Mouse (Mus musculus): Measurements from ENCODE around the gene Ube2f.
A peak's percentile ranks its signal among the peaks of the same experiment; 100 is the strongest.

Ube2f gene

DNA sequence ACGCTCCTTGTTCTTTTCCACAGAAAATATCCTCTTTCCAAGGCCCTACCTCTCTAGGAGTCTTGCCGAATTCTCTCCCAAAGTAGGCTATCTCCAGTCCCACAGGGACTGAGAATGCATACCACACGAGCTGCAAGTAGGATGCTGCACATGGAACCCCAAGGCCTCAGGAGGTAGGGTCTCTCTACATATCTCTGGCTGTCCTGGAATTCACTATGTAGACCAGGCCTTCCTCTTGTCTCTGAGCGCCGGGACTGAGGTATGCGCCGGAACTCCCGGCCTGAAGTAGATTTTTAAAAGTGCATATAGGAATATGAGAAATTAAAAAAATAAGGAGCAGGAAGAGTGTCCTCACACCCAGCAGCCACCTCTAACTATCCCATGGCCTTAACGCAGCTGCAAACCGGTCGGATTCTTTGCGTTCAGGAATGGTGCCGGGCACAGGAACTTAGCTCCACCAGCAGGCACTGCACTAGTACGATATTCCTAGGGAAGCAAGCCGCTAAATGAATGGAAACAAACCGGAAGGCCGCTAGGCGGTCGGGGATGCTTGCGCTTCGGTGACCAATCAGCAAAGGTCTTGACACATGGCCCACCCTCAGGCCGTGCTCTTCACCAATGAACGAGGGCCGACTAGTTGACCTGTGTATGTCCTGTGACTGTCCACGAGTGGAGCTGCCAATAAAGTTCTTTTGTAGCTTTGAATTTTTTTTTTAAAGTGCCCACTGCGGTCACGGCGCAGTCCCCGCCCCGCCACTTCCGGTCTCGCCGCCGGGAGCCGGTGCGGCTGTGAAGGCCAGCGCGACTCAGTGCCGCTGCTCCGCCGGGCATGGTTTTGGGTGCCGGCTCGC, at the start of gene Ube2f:
Gene Ube2f (plus strand): TSS at position 741 of the 851 bp plus-strand sequence.
- peak; percentile 88 to 93 for DNase-seq (ENCODE audit: low spot score in 2 of 2)

DNA sequence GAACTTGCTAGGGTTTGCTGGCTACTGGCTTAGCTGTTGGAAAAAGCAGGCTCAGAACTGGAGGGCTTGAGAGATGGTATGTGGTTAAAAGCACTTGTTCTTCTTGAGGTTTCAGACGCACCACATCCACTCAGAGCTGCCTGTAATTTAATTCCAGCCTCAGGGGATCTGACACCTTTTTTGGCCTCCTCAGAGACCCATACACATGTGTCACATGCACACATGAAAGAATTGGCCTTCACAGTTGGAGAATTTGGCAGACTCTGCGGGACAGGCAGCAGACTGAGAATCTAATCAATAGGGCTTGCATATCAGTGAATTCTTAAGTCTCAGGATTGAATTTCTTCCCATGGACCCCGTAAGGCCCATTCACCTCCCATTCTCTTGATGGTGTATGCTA, 49.0 kb upstream of the Ube2f start:
- DNase-seq (ENCODE audit: low spot score in 2 of 2): no peak

DNA sequence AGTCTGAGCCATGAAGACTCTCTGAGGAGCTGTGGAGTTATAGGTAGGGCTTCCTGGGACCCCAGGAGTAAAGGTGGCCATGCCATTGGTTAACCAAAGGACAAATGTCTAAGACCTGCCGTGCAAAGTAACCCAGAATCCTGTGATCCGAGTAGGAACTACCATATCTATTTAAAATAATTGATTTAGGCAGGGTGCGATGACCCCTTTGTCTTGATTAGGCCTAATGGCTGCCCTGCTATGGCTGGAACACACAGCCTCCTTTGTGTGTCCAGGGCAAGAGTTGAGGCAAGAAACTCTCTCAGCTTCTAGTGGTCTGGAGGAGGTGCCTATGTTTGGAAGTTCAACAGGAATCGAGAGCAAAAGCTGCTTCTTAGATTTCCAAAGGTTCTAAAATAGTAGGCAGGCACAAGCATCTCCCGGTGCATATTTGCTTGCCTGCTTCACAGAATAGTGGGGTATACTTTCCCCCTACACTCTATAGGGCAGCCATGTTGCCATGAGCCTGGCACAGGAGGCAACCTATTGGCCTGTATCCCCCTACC, 45.8 kb upstream of the Ube2f start:
- no peak for DNase-seq (ENCODE audit: low spot score in 2 of 2)

DNA sequence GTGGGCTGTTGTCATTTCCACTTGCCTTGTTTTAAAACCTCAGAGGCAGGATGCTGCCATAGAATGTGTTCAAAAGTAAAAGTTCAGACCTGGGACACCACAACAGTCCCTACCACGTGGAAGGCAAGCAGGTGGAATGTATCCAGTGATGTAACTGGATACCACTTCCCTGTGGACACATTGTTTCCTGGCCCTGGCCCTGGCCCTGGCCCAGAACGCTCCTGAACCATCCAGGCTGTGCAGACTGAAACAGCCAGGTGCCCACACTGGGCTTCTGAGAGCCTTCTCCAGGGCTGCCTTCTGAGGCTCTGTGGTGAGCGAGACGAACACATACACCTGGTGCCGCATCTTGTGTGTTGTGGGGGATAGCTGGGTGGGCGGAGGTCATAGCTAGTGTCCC, 44.5 kb upstream of the Ube2f start:
- DNase-seq (ENCODE audit: low spot score in 2 of 2): no peak

DNA sequence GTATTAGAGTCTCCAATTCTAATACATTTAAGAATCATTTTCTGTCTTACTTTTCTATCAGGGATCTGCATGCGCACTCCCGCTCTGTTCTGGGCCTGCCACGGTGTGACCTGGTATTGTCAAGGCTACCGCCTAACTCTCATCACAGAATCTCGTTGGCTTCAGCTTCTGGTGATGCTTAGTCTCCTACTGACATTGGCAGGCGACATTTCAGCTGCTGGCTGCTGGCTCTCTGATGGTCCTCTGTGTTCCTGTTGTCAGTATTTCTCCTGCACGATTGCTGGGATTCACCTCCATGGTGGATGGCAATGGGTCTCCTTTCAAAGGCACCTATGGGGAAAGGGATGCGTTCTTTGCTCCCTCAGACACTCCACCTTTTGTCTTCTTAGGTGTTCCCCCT, 43.8 kb upstream of the Ube2f start:
- no peak for DNase-seq (ENCODE audit: low spot score in 2 of 2)

DNA sequence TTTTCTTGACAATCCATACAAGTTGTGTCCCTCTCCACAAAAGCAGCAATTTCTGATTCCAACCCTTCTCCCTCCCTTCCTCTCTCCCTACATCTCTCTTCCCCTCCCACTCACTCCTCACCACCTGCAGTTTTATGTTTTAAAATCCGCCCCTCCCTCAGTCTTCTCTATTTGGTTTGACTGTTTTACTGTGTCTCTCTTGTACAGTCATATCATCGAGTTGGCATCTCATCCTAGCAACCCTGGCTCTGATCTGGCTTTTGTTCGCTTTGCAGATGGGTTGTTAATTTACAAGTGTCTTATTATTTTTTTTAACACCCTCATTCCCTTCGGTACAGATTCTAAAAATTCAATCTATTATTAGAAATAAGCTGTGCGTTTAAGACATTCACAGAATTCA, 43.2 kb upstream of the Ube2f start:
- DNase-seq (ENCODE audit: low spot score in 2 of 2): no peak

DNA sequence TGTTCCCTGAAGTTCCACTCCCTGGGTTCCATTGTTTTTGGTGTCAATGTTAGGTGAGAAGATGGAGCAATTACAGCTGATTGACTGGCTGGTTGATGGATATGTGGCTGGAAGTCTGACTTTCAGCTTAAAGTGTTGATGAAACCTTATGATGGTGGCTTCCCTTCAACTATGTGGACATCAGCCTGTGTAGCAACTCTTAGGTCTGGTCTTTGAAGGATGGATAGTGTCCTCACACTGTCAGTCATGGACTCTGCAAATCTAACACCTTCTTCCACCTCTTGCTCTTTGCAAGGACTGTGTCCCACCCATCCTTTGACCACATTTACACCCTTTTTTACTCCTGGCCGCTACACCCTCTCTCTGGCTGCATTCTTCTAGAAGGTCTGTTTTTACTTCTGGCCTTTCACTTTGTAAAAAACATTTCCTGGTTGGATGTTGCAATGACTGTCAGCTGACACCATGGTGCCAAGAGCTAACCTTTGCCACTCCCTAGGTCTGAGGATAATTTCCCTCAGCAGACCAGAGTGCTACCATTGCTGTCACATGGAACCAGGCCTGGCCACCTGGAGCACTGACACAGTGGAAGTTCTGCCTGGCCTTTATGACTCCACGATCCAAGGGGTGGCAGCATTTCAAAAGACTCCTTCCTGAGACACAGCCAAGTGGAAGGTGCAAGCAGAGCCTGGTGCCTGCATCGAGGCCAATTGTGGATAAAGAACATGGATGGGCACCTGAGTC, 42.6 kb upstream of the Ube2f start:
- no peak for DNase-seq (ENCODE audit: low spot score in 2 of 2)

DNA sequence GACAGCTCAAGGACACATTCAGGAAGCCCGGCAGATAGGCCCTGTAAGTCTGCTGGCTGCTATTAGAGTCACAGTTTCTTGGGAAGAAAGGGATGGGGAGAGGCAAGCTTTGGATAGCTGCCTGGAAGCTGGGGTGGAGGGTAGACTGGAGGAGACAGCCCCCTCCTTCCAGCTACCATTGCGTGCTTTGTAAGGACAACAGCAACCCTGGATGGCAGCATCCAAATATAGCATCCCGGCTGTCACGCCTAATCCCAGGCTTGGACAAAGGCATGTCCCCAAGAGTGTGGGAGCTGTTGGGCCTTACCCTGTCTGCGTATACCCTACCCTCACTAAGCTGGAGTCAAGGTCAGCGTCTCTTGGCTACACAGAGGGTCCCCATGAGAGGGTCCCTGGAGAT, 40.8 kb upstream of the Ube2f start:
- no peak for DNase-seq (ENCODE audit: low spot score in 2 of 2)

DNA sequence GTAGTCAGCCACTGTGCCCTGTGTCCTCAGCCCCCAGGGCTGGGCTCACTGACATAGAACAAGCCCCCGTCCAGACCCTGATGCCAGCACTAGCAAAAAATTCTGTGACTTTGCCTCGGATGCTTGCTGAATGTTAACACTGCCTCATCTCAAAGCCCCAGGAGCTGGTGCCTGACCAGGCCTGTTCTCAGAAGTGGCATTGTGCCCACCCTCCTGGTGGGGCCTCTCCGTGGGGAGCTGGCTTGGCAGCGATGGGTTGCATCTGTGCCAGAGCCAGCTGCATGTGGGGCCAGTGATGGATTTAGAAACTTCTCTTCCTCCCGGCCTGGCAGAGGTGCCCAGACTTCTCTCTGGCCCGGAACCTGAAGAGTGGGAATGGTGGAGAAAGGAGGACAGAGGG, 40.3 kb upstream of the Ube2f start:
- peak; percentile 56 to 80 for DNase-seq (ENCODE audit: low spot score in 2 of 2)

DNA sequence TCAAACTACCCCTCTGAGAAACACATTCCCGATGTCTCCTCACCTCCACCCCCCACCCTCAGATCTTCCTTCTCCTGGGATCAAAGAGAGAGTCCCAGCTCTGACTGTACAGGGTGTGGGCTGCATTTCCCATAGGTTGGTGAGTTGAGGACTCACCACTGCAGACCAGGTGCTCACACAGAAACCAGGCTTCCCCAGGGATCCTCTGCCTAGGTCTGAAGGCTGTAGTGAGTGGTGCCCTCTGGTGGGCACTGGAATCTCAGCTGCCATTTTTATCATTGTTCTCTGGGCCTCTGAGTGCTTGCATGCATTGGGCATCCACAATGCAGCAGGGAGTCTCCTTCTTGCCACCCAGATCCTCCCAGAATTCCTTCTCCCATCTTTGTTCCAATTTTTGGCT, 39.0 kb upstream of the Ube2f start:
- peak; percentile 57 to 58 for DNase-seq (ENCODE audit: low spot score in 2 of 2)

DNA sequence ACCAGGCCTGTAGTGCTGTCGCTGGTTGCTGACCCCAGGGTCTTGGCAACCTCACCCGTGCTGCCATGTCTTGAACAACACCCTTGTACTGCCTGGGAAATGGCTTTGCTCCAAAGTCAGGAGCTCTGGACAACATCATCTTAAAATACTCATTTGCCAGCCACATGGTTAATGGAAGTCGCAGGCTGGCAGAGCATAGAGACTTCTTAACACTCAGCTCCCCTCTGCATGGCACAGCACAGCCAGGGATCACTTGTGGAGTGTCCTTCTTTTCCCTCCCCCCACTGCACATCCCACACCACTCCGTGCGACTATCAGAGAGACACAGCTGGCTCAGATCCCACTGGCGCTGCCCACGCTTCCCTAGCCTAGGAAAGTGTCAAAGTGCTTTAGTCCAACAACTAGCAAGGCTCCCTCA, 38.5 kb upstream of the Ube2f start:
- peak in 1 of 2 experiments; percentile 22 for DNase-seq (ENCODE audit: low spot score in 2 of 2)

DNA sequence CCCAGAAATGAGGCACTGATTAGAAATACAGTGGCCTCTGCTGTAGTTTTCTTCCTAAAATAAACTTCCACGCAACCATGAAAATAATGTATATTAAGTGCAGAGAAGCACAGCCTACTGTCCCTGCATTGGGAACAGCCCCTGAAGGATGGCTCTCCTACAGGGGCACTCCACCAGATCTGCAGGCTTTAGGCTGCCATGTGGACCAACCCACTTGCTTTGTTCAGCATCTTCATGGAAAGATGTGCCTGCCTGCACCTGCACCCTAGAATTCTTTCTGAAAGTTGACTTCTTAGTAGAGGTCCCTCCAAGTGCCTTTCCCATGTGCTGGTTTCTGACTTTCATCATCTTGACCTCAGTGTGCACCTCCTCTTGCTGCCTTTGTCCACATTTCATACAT, 34.8 kb upstream of the Ube2f start:
- DNase-seq (ENCODE audit: low spot score in 2 of 2): no peak

DNA sequence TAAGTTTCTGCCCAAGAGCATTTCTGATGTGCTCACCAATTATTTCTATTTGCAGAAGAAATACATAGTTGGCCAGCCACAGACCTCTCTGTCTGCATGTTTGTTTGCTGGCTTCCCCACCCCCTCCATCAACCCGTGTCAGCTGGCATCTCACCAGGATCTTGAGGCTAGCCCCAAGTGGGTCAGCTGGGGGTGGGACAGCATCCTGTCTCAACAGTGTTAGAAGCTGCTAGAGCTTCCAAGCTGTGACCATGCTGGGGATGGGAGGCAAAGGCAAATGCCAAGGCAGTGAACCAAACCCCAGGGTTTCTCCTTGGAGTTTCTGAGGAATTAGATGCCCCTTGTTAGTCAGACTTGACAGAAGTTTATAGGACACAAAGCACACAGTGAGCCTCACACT, 34.1 kb upstream of the Ube2f start:
- no peak for DNase-seq (ENCODE audit: low spot score in 2 of 2)

DNA sequence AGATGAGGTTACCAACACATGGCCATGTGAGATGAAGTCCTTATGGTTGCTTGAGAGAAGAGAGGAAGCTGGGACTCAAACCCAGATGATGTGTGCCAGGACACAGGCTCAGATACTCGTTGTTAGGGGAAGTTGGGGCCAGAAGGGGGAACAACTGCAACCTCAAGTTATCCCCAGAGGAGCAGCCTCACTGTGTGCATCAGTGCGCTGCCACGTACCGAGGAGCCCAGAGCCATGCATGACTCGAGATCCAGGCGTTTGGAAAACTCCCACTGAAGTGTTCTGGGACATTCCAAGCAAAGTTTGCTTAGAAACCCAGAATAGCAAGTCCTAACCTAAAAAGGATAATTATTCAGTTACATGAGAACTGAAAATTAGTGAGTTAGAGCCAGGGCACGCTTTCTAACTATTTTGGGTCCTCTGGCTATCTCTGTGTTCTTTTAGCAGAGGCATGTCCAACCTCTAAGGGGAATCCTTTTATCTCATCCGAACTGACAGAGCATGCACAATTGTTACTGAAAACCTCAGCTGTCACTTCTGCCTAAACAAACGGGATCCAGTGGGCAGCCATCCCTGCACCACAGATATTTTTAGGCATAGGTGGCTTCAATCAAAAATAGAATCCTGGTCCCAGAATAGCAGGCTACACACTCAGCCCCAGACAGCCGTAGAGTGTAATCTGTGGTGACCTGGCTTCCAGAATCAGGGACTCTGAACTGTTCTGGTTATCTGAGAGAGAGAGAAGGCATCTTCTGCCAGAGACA, 33.4 kb upstream of the Ube2f start:
- DNase-seq (ENCODE audit: low spot score in 2 of 2): peak in 1 of 2 experiments; percentile 9

DNA sequence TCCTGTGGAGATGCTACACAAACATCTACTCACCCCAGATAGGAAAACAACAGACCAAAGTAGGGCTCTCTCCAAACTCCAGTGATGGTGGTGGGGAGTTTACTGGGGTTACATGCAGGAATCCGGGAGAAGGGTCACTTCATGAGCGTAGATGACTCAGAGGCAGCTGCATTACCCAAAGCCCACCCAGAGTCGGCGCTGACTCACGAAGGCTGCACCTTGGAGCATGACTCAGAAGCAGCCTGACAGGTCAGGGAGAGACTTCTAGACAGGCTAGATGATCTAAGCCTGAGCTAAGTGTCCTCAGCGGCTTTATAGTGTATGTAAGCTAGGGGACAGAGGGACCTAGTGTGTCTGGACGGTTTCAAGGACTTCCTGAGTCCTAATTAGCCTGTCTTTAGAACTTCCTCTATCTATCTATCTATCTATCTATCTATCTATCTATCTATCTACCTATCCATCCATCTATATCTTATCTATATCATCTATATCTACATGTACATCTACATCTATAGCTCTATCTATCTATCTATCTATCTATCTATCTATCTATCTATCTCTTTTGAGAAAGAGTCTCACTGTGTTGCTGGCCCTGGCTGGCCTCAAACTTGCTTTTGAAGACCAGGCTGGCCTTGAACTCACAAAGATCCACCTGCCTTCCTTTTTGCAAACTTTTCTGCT, 30.3 kb upstream of the Ube2f start:
- DNase-seq (ENCODE audit: low spot score in 2 of 2): no peak

DNA sequence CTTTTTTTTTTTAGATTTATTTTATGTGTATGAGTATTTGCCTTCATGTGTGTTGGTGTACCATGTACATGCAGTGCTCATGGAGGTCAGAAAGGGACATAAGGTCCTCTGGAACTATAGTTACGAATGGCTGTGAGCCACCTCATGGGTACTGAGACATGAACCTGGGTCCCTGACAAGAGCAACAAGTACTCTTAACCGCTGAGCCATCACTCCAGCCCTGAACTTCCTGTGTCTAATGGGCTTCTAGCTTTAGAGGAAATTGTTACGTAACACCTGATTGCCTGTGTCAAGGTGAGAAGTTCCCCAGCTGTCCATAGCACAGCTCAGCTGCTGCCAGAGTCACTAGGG, 29.8 kb upstream of the Ube2f start:
- DNase-seq (ENCODE audit: low spot score in 2 of 2): no peak

DNA sequence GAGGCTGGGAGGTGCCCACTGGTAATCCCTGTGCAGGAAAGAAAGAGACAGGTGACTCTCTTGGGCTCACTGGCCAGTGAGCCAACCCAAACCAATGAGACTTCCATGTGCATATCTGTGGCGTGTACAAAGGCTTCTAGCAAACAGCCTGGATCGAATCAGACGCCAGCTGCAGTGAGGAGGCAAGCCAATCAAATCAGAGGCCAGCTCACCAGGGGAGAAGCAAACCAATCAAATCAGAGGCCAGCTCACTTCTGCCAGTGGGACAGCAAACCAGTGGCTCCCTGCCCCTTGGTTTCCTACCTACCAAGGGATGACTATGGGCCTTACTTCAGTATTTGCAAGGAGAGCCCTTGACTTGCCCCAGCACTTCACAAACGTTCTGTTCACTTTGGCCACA, 23.5 kb upstream of the Ube2f start:
- DNase-seq (ENCODE audit: low spot score in 2 of 2): no peak

DNA sequence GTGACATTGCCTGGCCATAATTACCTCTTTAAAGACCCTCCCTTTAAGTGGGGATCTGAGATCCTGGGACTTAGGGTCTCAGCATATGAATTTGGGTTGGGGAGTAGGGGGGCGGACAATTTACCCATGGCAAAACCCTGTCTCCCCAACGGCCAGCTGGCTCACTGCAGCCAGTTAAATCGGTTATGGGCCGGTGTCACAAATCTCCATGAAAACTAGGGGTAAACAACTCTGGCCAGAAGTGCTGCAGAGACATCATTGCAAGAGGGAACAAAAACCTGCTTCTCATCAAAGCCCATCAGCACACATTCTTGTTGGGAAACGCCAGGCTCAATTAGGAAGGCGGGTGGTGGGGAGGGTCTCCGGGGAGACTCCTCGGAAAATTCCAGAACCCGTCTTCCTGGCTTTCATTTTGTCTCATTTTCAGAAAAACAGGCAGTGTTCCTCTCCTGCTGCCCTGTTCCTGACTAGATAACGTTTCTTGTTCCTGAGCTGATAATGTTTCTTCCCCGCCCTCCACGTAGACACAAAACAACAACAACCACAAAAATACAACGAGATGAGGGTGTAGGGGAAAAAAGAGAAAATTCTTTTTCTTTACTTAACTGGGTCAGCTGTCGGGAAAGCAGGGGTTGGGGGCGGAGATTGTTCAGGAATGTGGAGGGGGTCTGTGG, 22.6 kb upstream of the Ube2f start:
- DNase-seq (ENCODE audit: low spot score in 2 of 2): no peak

DNA sequence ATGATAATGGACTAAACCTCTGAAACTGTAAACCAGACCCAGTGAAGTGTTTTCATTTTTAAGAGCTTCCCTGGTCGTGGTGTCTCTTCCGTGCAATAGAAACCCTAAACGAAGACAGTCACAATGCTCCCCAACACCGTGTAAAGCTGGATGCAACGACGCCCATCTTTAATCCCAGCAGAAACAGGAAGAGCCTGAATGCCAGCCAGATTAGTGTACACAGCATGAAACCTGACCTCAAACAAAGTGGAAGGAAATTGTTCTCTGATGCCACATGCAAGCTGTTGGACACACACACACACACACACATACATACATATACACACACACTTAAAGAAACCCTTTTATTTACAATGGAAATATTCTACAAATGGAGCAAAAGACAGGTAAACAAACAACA, 19.0 kb upstream of the Ube2f start:
- DNase-seq (ENCODE audit: low spot score in 2 of 2): no peak

DNA sequence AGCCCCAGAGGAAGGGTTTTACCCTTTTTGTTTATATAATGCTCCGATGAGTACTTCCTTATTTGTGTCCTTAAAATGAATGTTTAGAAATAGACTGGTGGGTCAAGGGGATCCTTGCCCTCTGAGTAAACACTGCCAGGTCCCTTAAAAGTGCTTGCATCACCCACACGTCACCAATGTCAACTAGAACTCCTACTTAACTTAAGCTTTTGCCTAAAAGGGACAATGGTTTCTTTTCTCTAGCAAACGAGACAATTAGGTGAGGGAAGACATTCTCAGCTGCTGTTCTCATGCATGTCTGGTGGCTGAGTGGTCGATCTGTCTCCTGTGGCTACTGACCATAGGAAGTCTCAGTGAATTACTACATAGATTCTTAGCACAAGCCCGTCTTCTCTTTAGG, 18.2 kb upstream of the Ube2f start:
- DNase-seq (ENCODE audit: low spot score in 2 of 2): no peak

DNA sequence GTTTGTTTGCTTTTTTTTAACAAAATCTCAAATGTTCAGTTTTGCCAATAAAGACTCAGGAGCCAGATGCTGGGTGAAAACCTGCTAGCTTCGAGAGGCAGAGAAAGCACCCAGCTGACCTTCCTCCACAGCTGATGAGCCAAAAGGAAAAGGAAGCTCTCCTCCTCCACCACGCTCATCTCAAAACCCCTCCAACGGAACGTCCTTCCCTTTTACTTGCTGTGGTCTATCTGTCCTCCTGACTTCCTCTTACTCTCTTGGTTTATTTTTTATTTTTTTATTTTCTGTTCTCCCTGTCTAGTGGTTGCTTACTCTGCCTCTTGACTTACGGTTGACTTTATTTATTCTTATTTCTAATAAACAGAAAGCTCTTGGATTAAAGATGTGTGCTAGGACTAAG, 14.7 kb upstream of the Ube2f start:
- no peak for DNase-seq (ENCODE audit: low spot score in 2 of 2)

Measured in frontal cortex, postnatal 25 days (tissue).